Mouse (Mus musculus): ENCODE measurements around the gene Fam122b. TPM values are rescaled to one million over a fixed set of nuclear protein-coding genes. Genes with fewer than 3 reads are reported as not detected.

Fam122b gene
- polyA plus RNA-seq, 1 experiment from 2014 or later = 7.0 TPM

Other genes with a start within 250 kb of the Fam122b start
- 0.97 and 1.1 TPM in 2 replicates for gene Plac1, start 29.7 kb downstream of the Fam122b start, polyA plus RNA-seq (2016; fragmentation: Nextera tagmentation; extraction: Ambion mirVana)
- gene Fam122c, start 3.6 kb upstream of the Fam122b start, polyA plus RNA-seq (2016; fragmentation: Nextera tagmentation; extraction: Ambion mirVana) = not detected in 2 replicates
- gene Mospd1, start 100.7 kb upstream of the Fam122b start, polyA plus RNA-seq (2016; fragmentation: Nextera tagmentation; extraction: Ambion mirVana) = 52.9 and 54.4 TPM in 2 replicates
- not detected in 2 replicates for gene Etd, start 165.1 kb upstream of the Fam122b start, polyA plus RNA-seq (2016; fragmentation: Nextera tagmentation; extraction: Ambion mirVana)

Measured in forebrain, embryonic 12.5 days (tissue).